Mouse (Mus musculus) fibroblast of lung, adult 2 months (primary cell): ENCODE measurements around the gene Pkp1.

Source experiments
- DNase-seq: peaks from one replicate; pipeline ENCODE4 v3.0.0-alpha.2; 2011; ENCODE audit warnings: low read depth

The Pkp1 gene

DNA sequence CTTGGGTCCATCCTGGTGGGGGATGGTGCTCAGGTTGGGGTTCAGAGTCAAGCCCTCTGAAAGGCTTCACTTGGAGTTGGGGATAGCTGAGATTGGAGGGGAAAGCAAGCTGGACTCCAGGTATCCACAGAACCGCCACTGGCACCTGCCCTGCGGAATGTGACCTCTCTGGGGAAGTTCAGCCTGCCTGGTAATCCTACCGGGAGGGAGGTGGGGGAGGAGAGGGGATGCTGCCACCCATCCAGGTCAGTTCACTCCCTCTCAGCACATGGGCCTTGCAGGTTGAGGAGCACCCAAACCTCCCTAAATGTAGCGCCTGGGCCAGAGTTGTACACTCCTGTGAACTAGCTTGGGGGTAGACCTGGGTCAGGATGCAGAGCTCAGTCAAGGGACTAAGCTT lies 62.9 kb downstream of the Pkp1 start:
- no peak for DNase-seq

- no peak for DNase-seq
These were observed 63.7 kb downstream of the Pkp1 start for GRCm38 (mm10) chr1:135855344-135855687.

GRCm38 (mm10) chr1:135854591-135855343 lies 64.2 kb downstream of the Pkp1 start:
- DNase-seq: no peak

- DNase-seq: no peak
These were observed 65.8 kb downstream of the Pkp1 start for GRCm38 (mm10) chr1:135853200-135853599.

- DNase-seq: peak; percentile 92
These were observed 66.8 kb downstream of the Pkp1 start for GRCm38 (mm10) chr1:135852044-135852756.

DNA sequence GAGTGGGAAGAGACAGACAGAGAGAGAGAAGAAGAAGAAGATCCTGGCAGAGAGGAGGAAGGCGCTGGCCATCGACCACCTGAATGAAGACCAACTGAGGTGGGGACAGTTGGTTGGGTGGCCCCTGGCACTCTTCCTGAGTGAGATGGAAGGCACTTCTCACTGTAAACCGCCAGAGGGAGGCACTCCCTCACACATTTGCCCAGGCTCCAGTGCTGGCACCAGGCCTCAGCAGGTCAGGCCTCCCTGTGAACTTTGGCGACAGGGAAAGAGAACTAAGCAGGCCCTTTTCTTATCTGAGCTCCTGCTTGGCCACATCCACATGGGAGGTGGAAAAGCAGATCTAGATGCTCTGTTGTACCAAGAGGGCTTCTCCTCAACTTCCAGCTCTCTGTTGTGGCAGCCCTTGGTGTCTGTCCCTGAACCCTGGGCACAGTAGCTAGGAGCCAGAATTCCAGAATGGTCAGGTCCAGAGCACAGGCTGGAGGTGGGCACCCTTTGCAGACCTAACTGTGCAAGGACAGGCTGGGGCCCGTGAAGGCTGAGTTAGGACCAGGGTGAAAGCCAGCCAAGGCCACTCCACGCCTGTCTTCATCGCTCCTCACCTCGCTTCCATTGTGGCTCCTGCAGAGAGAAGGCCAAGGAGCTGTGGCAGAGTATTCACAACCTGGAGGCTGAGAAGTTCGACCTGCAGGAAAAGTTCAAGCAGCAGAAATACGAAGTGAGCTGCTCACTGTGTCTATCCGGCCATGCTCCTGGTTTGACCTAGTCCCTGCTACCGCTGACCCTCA lies 68.1 kb downstream of the Pkp1 start:
- DNase-seq: no peak

GRCm38 (mm10) chr1:135847611-135848351 lies 71.2 kb downstream of the Pkp1 start:
- DNase-seq: no peak

- DNase-seq: no peak
These were observed 71.9 kb downstream of the Pkp1 start for GRCm38 (mm10) chr1:135847139-135847562.

DNA sequence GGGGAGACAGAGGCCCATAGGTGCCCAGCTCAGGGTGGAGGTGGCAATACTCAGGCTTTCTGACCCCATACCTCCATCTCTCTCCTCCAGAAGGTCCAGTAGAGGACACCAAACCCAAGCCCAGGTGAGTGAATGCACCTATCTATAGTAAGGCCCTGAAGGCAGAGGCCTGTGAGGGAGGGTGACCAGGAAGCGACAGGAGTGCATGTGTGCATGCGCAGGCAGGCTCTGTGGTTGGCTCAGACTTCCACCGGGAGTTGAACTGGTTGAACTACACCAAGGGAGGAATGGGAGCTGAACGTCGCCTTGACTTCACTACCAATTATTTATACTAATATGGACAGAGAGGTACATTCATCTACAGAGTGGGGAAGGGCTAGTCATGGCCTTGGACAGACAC lies 72.4 kb downstream of the Pkp1 start:
- no peak for DNase-seq

DNA sequence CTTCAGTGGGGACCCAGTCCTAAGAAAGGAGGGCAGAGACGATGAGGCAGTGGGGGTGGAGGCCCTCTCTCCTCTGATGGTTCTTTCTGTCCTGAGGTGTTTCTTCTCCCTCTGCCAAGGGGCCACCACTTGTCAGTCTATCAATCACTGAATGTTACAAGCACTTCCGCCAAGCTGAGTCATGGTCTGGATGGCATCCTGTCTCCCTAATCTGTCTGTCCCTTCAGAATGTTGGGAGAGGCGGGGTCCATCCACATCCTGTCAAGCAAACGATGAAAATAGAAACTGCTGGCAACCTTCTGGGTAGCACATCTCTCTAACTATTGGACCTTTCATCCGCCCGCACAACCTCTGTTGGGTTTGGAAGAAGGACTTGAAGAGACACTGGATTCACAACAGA lies 74.5 kb downstream of the Pkp1 start:
- DNase-seq: no peak

DNA sequence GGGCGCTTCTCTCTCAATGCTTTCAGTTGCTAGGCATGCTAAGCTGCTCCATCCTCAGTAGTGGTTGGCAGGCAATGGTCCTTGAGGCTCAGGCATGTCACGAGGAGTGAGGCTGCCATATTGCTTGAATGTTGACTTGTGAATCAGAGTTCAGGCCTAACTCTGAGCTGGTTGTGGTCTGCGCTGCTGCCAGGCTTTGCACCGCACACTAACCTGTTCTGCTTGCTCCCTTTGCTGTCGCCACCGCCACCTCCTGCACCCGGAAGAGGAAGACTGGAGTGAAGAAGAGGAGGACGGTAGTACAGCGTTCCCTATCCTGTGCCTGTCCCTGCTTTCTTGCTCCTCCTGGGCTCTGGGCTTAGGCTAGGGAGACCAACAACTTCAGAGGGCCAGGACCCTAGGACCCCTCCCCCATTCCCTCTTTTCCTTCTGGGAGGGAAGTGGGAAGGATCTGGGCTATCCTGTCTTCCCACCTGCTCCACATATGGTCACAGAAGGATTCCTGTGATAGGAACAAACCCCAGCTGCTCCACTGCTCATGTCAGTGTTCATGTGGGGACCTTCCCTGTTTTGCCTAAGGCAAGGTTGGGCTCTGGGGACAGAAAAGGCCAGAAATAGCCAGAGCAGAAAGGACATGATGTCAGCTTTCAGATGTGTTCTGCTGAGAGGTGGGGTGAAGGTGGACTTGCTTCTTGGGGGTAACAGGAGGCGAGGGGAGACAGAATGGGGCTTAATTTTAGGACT lies 75.3 kb downstream of the Pkp1 start:
- no peak for DNase-seq

- no peak for DNase-seq
These were observed 78.2 kb downstream of the Pkp1 start for GRCm38 (mm10) chr1:135840675-135841395.

DNA sequence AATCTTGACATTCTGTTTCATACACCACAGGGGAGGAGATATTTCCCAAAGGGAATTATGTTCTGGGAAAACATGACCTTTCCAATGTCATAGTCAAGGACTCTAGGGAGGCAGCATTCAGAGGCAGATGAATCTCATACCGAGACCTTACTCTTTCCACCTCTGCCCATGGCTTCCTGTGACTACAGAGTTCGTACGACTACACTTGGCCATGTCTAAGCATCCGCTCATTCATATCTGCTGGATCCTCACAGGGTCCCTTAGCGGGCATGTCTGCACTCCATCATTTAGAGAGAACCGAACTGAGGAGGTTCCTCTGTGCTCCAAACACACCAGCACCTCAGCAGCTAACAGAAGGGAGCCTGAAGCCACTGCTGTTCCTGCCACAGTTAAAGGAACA lies 79.9 kb downstream of the Pkp1 start:
- DNase-seq: no peak

- DNase-seq: no peak
These were observed 80.4 kb downstream of the Pkp1 start for GRCm38 (mm10) chr1:135838626-135839025.

- DNase-seq: no peak
These were observed 83.1 kb downstream of the Pkp1 start, which contains the start of gene Tnnt2 for GRCm38 (mm10) chr1:135835716-135836483. Tnnt2 (plus strand) TSS chr1:135836354.

GRCm38 (mm10) chr1:135834983-135835382 lies 84.0 kb downstream of the Pkp1 start:
- DNase-seq: no peak

DNA sequence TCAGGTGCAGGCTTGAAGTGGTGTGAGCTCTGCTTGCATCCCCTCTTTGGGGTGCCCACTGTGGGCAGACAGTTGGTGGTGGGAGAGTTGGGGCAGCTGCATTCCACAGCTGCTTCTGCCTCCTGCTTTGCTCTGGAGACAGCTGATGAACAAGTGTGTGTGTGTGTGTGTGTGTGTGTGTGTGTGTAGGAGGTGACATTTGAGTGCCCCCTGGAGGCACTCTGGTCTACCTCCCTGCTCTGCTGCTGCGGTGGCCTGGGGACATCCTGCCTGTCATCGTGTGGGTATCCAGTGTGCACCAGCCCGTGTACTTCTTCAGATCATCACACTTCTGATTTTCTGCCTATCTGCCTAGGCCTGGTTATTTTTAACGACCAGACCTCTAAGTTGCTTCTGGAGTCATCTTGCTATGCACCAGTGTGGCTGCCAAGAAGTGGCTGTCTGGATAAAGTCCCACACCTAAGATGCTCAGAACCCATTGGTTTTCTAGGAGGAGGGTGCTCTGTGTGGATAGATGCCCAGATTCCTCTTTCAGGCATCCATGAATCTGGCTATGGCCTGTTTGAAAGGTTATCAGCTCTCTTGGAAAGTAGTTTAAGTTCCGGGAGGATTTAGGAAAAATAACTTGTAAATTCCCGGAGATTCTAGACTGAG lies 84.7 kb downstream of the Pkp1 start:
- DNase-seq: no peak

DNA sequence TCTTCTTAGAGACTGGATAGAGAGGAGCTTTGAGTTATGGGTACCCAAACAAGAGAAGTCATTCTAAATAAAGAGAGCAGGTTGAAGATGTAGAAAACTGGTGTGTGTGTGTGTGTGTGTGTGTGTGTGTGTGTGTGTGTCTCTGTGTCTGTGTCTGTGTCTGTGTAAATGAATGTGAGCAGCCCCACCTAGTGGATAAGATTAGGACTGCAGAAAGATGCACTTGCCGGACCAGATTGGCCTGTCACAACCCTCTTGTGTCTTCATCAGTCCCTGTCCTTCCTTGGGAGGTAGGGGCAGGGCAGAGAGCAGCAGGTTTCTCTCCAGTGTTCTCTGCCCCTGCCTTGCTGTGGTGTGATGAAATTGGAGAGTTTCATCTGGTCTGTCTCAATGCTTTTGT lies 90.1 kb downstream of the Pkp1 start:
- no peak for DNase-seq

- DNase-seq: no peak
These were observed 97.2 kb downstream of the Pkp1 start for GRCm38 (mm10) chr1:135821780-135822179.
